Mouse (Mus musculus) small intestine, adult 10 weeks (tissue): Measurements from ENCODE around the gene Sec61g. TPM values are rescaled to one million over a fixed set of nuclear protein-coding genes. Genes with fewer than 3 reads are reported as not detected.

Source experiments
- polyA plus RNA-seq: library from polyadenylated mRNA; stranded (reverse); fragments of 350-450 nt; fragmentation: Illumina TruSeq; extraction: RNeasy Lipid Tissue Mini Kit (QIAGEN cat#74804); gene quantifications from one replicate; pipeline ENCODE4 v1.2.3, GENCODE M21; 2014; ENCODE audit warnings: low replicate concordance

Gene Sec61g
- polyA plus RNA-seq = 15.1 TPM

DNA sequence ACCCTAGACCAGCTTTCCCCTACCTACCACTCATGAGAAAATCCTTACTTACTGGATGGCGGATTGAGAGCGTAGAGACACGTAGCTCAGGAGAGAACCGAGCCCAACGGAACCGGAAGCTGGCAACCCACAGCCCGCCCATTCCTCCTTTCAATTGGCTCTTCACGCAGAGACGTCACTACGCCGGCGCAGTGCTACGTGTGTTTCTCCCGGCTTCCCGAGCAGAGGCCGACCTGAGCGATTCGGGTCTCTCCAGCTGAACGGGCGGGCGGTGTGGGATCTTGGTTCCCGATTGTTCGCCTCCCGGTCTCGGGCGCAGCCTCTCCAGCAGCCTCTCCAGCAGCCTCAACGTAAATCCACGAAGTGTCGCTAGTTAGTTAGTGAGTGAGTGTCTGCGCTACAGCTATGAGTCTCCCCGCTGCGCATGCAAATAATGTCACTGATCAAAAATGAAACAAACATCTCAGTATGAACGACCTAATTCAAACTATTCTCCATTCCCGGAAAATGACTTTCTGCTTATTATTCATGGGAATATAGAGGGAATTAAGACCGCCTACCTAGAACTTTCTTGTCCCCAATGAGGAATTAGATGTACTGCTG is at the start of gene Sec61g:
Gene Sec61g, minus strand, starts transcription at position 433 of the 603 bp plus-strand sequence.

Other genes starting within 250 kb of the Sec61g start
- gene Egfr, start 243.7 kb upstream of the Sec61g start, polyA plus RNA-seq = 9.7 TPM